Mouse (Mus musculus): ENCODE data around the gene Fam193a. TPM values are rescaled to one million over a fixed set of nuclear protein-coding genes. Genes with fewer than 3 reads are reported as not detected.

Gene Fam193a
- polyA plus RNA-seq, 1 experiment from 2014 or later = 15.2 TPM

GRCm38 (mm10) chr5:34393251-34393650 lies 23.5 kb downstream of the Fam193a start:
- no peak for ATAC-seq (ENCODE audit: low read depth)
- 96% methylated on average over 8 of the region's 8 CpGs for WGBS

GRCm38 (mm10) chr5:34395347-34395746 lies 25.6 kb downstream of the Fam193a start:
- Histone ChIP-seq H3K4me2 (no peak overlapping the region), H3K27ac (replicated peaks) (no peak overlapping the region)

More at GRCm38 (mm10) chr5:34393251-34393650, 23.5 kb downstream of the Fam193a start:
- Histone ChIP-seq H3K27ac (replicated peaks) (no peak overlapping the region), H3K9ac (no peak overlapping the region), H3K27me3 (no peaks in the 10 kb centered on the region), H3K4me1 (replicated peaks) (peaks cover 11% of the 10 kb centered on the region; the same call in 1 of the 2 replicates), H3K36me3 (0 out of 2 replicates have a peak, but pooled peaks cover 6% of the 10 kb centered on the region), H3K9me3 (no peaks in the 10 kb centered on the region), H3K4me2 (no peak overlapping the region), H3K4me3 (no peak overlapping the region)

GRCm38 (mm10) chr5:34395850-34396540 lies 26.3 kb downstream of the Fam193a start:
- H3K36me3 ChIP-seq = 0 out of 2 replicates have a peak, but pooled peaks cover 6% of the 10 kb centered on the region
- H3K27me3 ChIP-seq = no peaks in the 10 kb centered on the region
- H3K9me3 ChIP-seq = no peaks in the 10 kb centered on the region
- no peak overlapping the region for H3K4me3 ChIP-seq
- H3K9ac ChIP-seq = no peak overlapping the region
- H3K4me2 ChIP-seq = no peak overlapping the region
- peaks cover 13% of the 10 kb centered on the region; the same call in 1 of the 2 replicates for H3K4me1 ChIP-seq (replicated peaks)
- no peak overlapping the region for H3K27ac ChIP-seq (replicated peaks)
- whole genome bisulfite sequencing = 97% methylated on average over 2 of the region's 2 CpGs
- no peak for ATAC-seq (ENCODE audit: low read depth)

More at GRCm38 (mm10) chr5:34395347-34395746, 25.6 kb downstream of the Fam193a start:
- 91% methylated on average over 1 of the region's 1 CpGs for WGBS
- H3K9ac ChIP-seq = no peak overlapping the region
- no peaks in the 10 kb centered on the region for H3K9me3 ChIP-seq
- H3K36me3 ChIP-seq = 0 out of 2 replicates have a peak, but pooled peaks cover 6% of the 10 kb centered on the region
- H3K27me3 ChIP-seq = no peaks in the 10 kb centered on the region
- H3K4me1 ChIP-seq (replicated peaks) = peaks cover 13% of the 10 kb centered on the region; the same call in 1 of the 2 replicates
- no peak overlapping the region for H3K4me3 ChIP-seq
- ATAC-seq (ENCODE audit: low read depth) = no peak

- Histone ChIP-seq H3K4me2 (no peak overlapping the region), H3K27me3 (no peaks in the 10 kb centered on the region), H3K36me3 (no peaks in the 10 kb centered on the region), H3K4me1 (replicated peaks) (peaks cover 13% of the 10 kb centered on the region; the same call in 1 of the 2 replicates), H3K9me3 (no peaks in the 10 kb centered on the region), H3K27ac (replicated peaks) (no peak overlapping the region), H3K9ac (no peak overlapping the region), H3K4me3 (no peak overlapping the region)
- no peak for ATAC-seq (ENCODE audit: low read depth)
- WGBS = 92% methylated on average over 2 of the region's 2 CpGs
Observed at GRCm38 (mm10) chr5:34397866-34398265, 28.1 kb downstream of the Fam193a start.

GRCm38 (mm10) chr5:34398326-34398725 lies 28.6 kb downstream of the Fam193a start:
- Histone ChIP-seq H3K4me1 (replicated peaks) (peaks cover 13% of the 10 kb centered on the region; the same call in 1 of the 2 replicates), H3K27me3 (no peaks in the 10 kb centered on the region), H3K4me3 (no peak overlapping the region), H3K9ac (no peak overlapping the region), H3K9me3 (no peaks in the 10 kb centered on the region), H3K36me3 (no peaks in the 10 kb centered on the region), H3K4me2 (no peak overlapping the region), H3K27ac (replicated peaks) (no peak overlapping the region)
- no peak for ATAC-seq (ENCODE audit: low read depth)
- WGBS = 86% methylated on average over 1 of the region's 1 CpGs

- 95% methylated on average over 6 of the region's 6 CpGs for WGBS
- no peak for ATAC-seq (ENCODE audit: low read depth)
- no peak overlapping the region for H3K27ac ChIP-seq (replicated peaks)
- H3K4me1 ChIP-seq (replicated peaks) = peaks cover 28% of the 10 kb centered on the region
- no peaks in the 10 kb centered on the region for H3K27me3 ChIP-seq
- H3K36me3 ChIP-seq = peaks cover 9% of the 10 kb centered on the region
- no peaks in the 10 kb centered on the region for H3K9me3 ChIP-seq
- H3K4me2 ChIP-seq = no peak overlapping the region
- no peak overlapping the region for H3K4me3 ChIP-seq
- no peak overlapping the region for H3K9ac ChIP-seq
Observed at GRCm38 (mm10) chr5:34407366-34407918, 37.7 kb downstream of the Fam193a start.

- H3K4me1 ChIP-seq (replicated peaks) = peaks cover 28% of the 10 kb centered on the region
- ATAC-seq (ENCODE audit: low read depth) = no peak
- no peaks in the 10 kb centered on the region for H3K9me3 ChIP-seq
- no peak overlapping the region for H3K27ac ChIP-seq (replicated peaks)
- no peaks in the 10 kb centered on the region for H3K27me3 ChIP-seq
- 86% methylated on average over 1 of the region's 1 CpGs for WGBS
- H3K4me3 ChIP-seq = no peak overlapping the region
- peaks cover 17% of the 10 kb centered on the region for H3K36me3 ChIP-seq
- H3K4me2 ChIP-seq = no peak overlapping the region
- H3K9ac ChIP-seq = no peak overlapping the region
Observed at GRCm38 (mm10) chr5:34409002-34409401, 39.3 kb downstream of the Fam193a start.

GRCm38 (mm10) chr5:34410819-34411218 lies 41.1 kb downstream of the Fam193a start:
- Histone ChIP-seq H3K9me3 (no peaks in the 10 kb centered on the region), H3K4me2 (no peak overlapping the region), H3K36me3 (peaks cover 17% of the 10 kb centered on the region), H3K4me3 (no peak overlapping the region), H3K27ac (replicated peaks) (no peak overlapping the region), H3K9ac (no peak overlapping the region), H3K4me1 (replicated peaks) (peaks cover 28% of the 10 kb centered on the region), H3K27me3 (no peaks in the 10 kb centered on the region)
- WGBS = 88% methylated on average over 4 of the region's 4 CpGs
- ATAC-seq (ENCODE audit: low read depth) = no peak

- 81% methylated on average over 2 of the region's 2 CpGs for WGBS
- Histone ChIP-seq H3K4me1 (replicated peaks) (peaks cover 10% of the 10 kb centered on the region), H3K4me2 (no peak overlapping the region), H3K9ac (no peak overlapping the region), H3K27ac (replicated peaks) (no peak overlapping the region), H3K27me3 (no peaks in the 10 kb centered on the region), H3K9me3 (no peaks in the 10 kb centered on the region), H3K4me3 (no peak overlapping the region), H3K36me3 (peaks cover 17% of the 10 kb centered on the region)
- ATAC-seq (ENCODE audit: low read depth) = no peak
Observed at GRCm38 (mm10) chr5:34413921-34414320, 44.2 kb downstream of the Fam193a start.

GRCm38 (mm10) chr5:34417251-34418008 lies 47.7 kb downstream of the Fam193a start:
- no peak for ATAC-seq (ENCODE audit: low read depth)
- Histone ChIP-seq H3K27me3 (no peaks in the 10 kb centered on the region), H3K27ac (replicated peaks) (no peak overlapping the region), H3K4me2 (no peak overlapping the region), H3K4me1 (replicated peaks) (no peaks in the 10 kb centered on the region; the same call in 1 of the 2 replicates), H3K36me3 (peaks cover 30% of the 10 kb centered on the region), H3K9ac (no peak overlapping the region), H3K4me3 (no peak overlapping the region), H3K9me3 (no peaks in the 10 kb centered on the region)
- 85% methylated on average over 3 of the region's 3 CpGs for WGBS

GRCm38 (mm10) chr5:34419188-34419587 lies 49.5 kb downstream of the Fam193a start:
- peaks cover 30% of the 10 kb centered on the region for H3K36me3 ChIP-seq
- no peak overlapping the region for H3K27ac ChIP-seq (replicated peaks)
- 96% methylated on average over 1 of the region's 1 CpGs for WGBS
- no peaks in the 10 kb centered on the region for H3K9me3 ChIP-seq
- no peaks in the 10 kb centered on the region for H3K27me3 ChIP-seq
- no peak overlapping the region for H3K4me3 ChIP-seq
- H3K4me2 ChIP-seq = no peak overlapping the region
- no peak overlapping the region for H3K9ac ChIP-seq
- ATAC-seq (ENCODE audit: low read depth) = no peak
- no peaks in the 10 kb centered on the region; the same call in 1 of the 2 replicates for H3K4me1 ChIP-seq (replicated peaks)

GRCm38 (mm10) chr5:34430776-34431175 lies 61.0 kb downstream of the Fam193a start:
- H3K4me1 ChIP-seq (replicated peaks) = peaks cover 5% of the 10 kb centered on the region; the same call in 1 of the 2 replicates
- WGBS = 81% methylated on average over 3 of the region's 3 CpGs
- H3K27me3 ChIP-seq = no peaks in the 10 kb centered on the region
- peaks cover 78% of the 10 kb centered on the region for H3K36me3 ChIP-seq
- H3K4me3 ChIP-seq = no peak overlapping the region
- no peak overlapping the region for H3K27ac ChIP-seq (replicated peaks)
- no peaks in the 10 kb centered on the region for H3K9me3 ChIP-seq
- H3K4me2 ChIP-seq = no peak overlapping the region
- ATAC-seq (ENCODE audit: low read depth) = no peak
- no peak overlapping the region for H3K9ac ChIP-seq
